Mouse (Mus musculus) erythroblast, embryonic 14.5 days (primary cell): Measurements from ENCODE around the gene Mepe.

Source experiments
- GATA1 ChIP-seq: IDR thresholded peaks from 2 replicates; pipeline ENCODE4 v1.6.1; 2012; ENCODE audit warnings: low read length, inconsistent platforms, mixed read lengths
- TAL1 ChIP-seq: IDR thresholded peaks from 3 replicates; pipeline ENCODE4 v1.6.1; 2012; ENCODE audit warnings: low read length, inconsistent platforms, mixed read lengths

DNA sequence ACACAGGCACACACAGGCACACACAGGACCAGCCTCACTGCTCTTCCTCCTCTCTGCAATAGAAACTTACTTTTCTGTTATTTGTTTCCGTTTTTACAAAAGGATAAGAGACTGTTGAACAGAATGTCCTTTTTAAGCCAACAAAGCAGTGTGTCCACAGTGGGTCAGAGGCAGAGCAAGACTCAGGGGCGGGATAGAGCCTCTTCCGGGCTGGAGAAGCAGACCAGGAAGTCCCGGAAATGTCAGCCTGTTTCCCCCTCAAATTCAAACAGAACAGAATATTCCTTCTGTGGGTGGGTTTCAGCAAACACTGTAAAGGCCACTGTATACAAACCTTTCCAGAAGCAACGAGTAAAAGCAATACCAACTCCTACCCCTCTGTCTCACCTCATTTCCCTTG, 26.7 kb downstream of the Mepe start:
- TF ChIP-seq GATA1 (no peak), TAL1 (no peak)
